Mouse (Mus musculus) mature B cell (primary cell): ENCODE data around the gene Cdk14.

Source experiments
- in situ Hi-C: fragments of 300-500 bp; cut with MboI; formaldehyde crosslinking; loops from 2 replicates; pipeline ENCODE4 v1.14.3; 2019

The Cdk14 gene

GRCm38 (mm10) chr5:4991023-4991422 lies 429.1 kb downstream of the Cdk14 start:
- in situ Hi-C loops: no loop called here

GRCm38 (mm10) chr5:4990237-4990636 lies 429.9 kb downstream of the Cdk14 start:
- in situ Hi-C loops: no loop called here

GRCm38 (mm10) chr5:4986181-4986580 lies 433.9 kb downstream of the Cdk14 start:
- in situ Hi-C loops: no loop called here

- in situ Hi-C loops: no loop called here
Measured at GRCm38 (mm10) chr5:4979551-4979950, 440.6 kb downstream of the Cdk14 start.

- in situ Hi-C loops: loop anchor here (25.0 kb wide), 2 partner anchors 289 to 514 kb away; partner anchors contain the start of gene 1700015F17Rik
Measured at GRCm38 (mm10) chr5:4973408-4973807, 446.7 kb downstream of the Cdk14 start.

- in situ Hi-C loops: loop anchor here (25.0 kb wide), 2 partner anchors 300 to 525 kb away; partner anchors contain the start of gene 1700015F17Rik
Measured at GRCm38 (mm10) chr5:4962063-4962610, 458.0 kb downstream of the Cdk14 start.

- in situ Hi-C loops: loop anchor here (25.0 kb wide), 2 partner anchors 301 to 526 kb away; partner anchors contain the start of gene 1700015F17Rik
Measured at GRCm38 (mm10) chr5:4961636-4962035, 458.5 kb downstream of the Cdk14 start.

GRCm38 (mm10) chr5:4959446-4959845 lies 460.7 kb downstream of the Cdk14 start:
- in situ Hi-C loops: loop anchor here (25.0 kb wide), 2 partner anchors 303 to 528 kb away; partner anchors contain the start of gene 1700015F17Rik

GRCm38 (mm10) chr5:4955993-4956392 lies 464.1 kb downstream of the Cdk14 start:
- in situ Hi-C loops: loop anchor here (25.0 kb wide), 2 partner anchors 306 to 531 kb away; partner anchors contain the start of gene 1700015F17Rik

GRCm38 (mm10) chr5:4955392-4955791 lies 464.7 kb downstream of the Cdk14 start:
- in situ Hi-C loops: loop anchor here (25.0 kb wide), 2 partner anchors 307 to 532 kb away; partner anchors contain the start of gene 1700015F17Rik

- in situ Hi-C loops: no loop called here
Measured at GRCm38 (mm10) chr5:4949433-4949832, 470.7 kb downstream of the Cdk14 start.

GRCm38 (mm10) chr5:4948090-4948954 lies 471.8 kb downstream of the Cdk14 start:
- in situ Hi-C loops: no loop called here

GRCm38 (mm10) chr5:4935131-4935530 lies 485.0 kb downstream of the Cdk14 start:
- in situ Hi-C loops: no loop called here

- in situ Hi-C loops: no loop called here
Measured at GRCm38 (mm10) chr5:4934491-4934890, 485.6 kb downstream of the Cdk14 start.

GRCm38 (mm10) chr5:4931539-4932143 lies 488.5 kb downstream of the Cdk14 start:
- in situ Hi-C loops: no loop called here

GRCm38 (mm10) chr5:4929628-4930027 lies 490.5 kb downstream of the Cdk14 start:
- in situ Hi-C loops: no loop called here

- in situ Hi-C loops: no loop called here
Measured at GRCm38 (mm10) chr5:4924866-4925265, 495.2 kb downstream of the Cdk14 start.

GRCm38 (mm10) chr5:4918376-4918775 lies 501.7 kb downstream of the Cdk14 start:
- in situ Hi-C loops: no loop called here

GRCm38 (mm10) chr5:4917743-4918142 lies 502.4 kb downstream of the Cdk14 start:
- in situ Hi-C loops: no loop called here

GRCm38 (mm10) chr5:4917274-4917673 lies 502.8 kb downstream of the Cdk14 start:
- in situ Hi-C loops: no loop called here

- in situ Hi-C loops: no loop called here
Measured at GRCm38 (mm10) chr5:4916390-4917273, 503.5 kb downstream of the Cdk14 start.
